ENCODE assay signal across 8 mouse cellular contexts in genomic region chr3:89349869-89350501, GRCm38 (mm10). TPM values are rescaled to one million over a fixed set of nuclear protein-coding genes. Genes with fewer than 3 reads are reported as not detected.
DNase-seq lines count a peak whose midpoint lies in the region; ATAC-seq lines count a peak whose summit lies in the region.

Gene Adam15 (minus strand): TSS chr3:89349996.

- intact Hi-C loops in gastrocnemius, postnatal 14 days (cut with DNase I; ENCODE audit: low total_unique reads), result loop anchor here (10.0 kb wide), 1 partner anchor 135 kb away; no protein-coding TSS in a partner anchor

- H3K36me3 ChIP-seq in megakaryocyte, embryonic 14.5 days (replicated peaks; ENCODE audit: low read length), result peaks cover 15% of the 10 kb centered on the region

- no peaks in the 10 kb centered on the region for H3K9me3 ChIP-seq in megakaryocyte, embryonic 14.5 days

- peak; percentile 85 for DNase-seq in adipocyte (ENCODE audit: low spot score)
- DNase-seq in embryo, embryonic 10 days (ENCODE audit: low spot score), result peak; percentile 85
- DNase-seq in gastrocnemius, postnatal 14 days, result peak; percentile 89
- DNase-seq in left cerebral cortex, adult 9 months (ENCODE audit: low spot score in 2 of 2), result peak; percentile 70 to 92
- DNase-seq in right cerebral cortex, adult 2 months (ENCODE audit: low spot score in 2 of 2), result peak; percentile 84 to 89
- DNase-seq in urinary bladder, postnatal 10 days (ENCODE audit: low spot score), result peak; percentile 62

- H3K27me3 ChIP-seq in megakaryocyte, embryonic 14.5 days (replicated peaks), result peaks cover 55% of the 10 kb centered on the region

- ATAC-seq in inflammation-experienced regulatory T-cells, adult 6 months, result peak; percentile 85

- peaks cover 54% of the 10 kb centered on the region for H3K4me1 ChIP-seq in megakaryocyte, embryonic 14.5 days

- peak within 1 kb of the TSS; percentile 93 for H3K4me3 ChIP-seq in megakaryocyte, embryonic 14.5 days (replicated peaks)

RNA-seq across cellular contexts. Expression of gene Adam15, which starts in this region (rescaled TPM):
- total RNA-seq in gastrocnemius, postnatal 14 days (2021), result 10 to 100 TPM; 35.0 to 40.1 TPM
- 10 to 100 TPM in 2 of 3 experiments, 1 to 10 TPM in 1; 6.8 to 11.1 (median 10.8) TPM for polyA plus RNA-seq in inflammation-experienced regulatory T-cells, adult 6 months (2017; shearing (Covaris generic))
- 36.8 and 135 TPM in 2 replicates for polyA plus RNA-seq in megakaryocyte, embryonic 14.5 days (2012; ENCODE audit: insufficient read depth, low replicate concordance)

Comparison
In these comparisons a context has a peak if more than half of its experiments do, and no peak if none do; other contexts are left out.
1. Peak in every context shown above with its lines: DNase-seq, ATAC-seq and H3K4me3 ChIP-seq.